Comparison of ENCODE assay signal across 30 mouse cellular contexts in the genomic region with DNA sequence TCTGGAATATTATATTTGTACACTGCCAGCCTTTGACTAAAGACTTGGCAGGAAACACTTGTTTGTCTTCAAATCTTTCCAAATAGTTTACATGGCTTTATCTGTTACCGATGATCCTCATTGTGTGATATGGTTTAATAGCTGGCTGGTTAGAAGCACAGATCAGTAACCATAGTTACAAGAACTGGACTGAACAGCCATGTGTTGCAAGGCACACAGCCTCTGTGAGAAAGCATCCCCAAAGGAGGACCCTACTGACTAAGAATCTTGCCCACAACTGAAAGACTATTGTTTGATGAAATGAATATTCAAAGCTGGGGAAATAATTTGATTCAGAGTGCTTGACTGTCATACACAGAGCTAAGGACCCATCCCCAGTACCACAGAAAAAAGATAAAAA.
A peak's percentile ranks its signal among the peaks of the same experiment; 100 is the strongest.
DNase-seq lines count a peak whose midpoint lies in the region; ATAC-seq and TF ChIP-seq lines count a peak whose summit lies in the region.
"Had no signal": no experiment of that assay in that cellular context is flagged by ENCODE, and none has a peak within 500 bp of the region (broad histone marks: within the 10 kb centered on the region; RNA-seq: fewer than 3 reads in every experiment).

No protein-coding gene starts in this region.

- no peak for TF ChIP-seq CTCF in brain, embryonic 14.5 days (IDR thresholded peaks at IDR 0.05; ENCODE audit: borderline replicate concordance, extremely low read depth, insufficient read depth, insufficient read length)

- no peaks in the 10 kb centered on the region for H3K9me3 ChIP-seq in forebrain, embryonic 13.5 days (replicated peaks)
- no peaks in the 10 kb centered on the region for H3K9me3 ChIP-seq in forebrain, embryonic 11.5 days (ENCODE audit: control insufficient read depth, low read length)
- H3K9me3 ChIP-seq in midbrain, embryonic 12.5 days = no peaks in the 10 kb centered on the region
- H3K9me3 ChIP-seq in midbrain, embryonic 10.5 days (replicated peaks) = no peaks in the 10 kb centered on the region
- no peaks in the 10 kb centered on the region for H3K9me3 ChIP-seq in hindbrain, embryonic 16.5 days (ENCODE audit: control insufficient read depth, low read length)
- H3K9me3 ChIP-seq in heart, embryonic 12.5 days (replicated peaks) = no peaks in the 10 kb centered on the region
- H3K9me3 ChIP-seq: embryonic facial prominence, embryonic 13.5 days; heart, embryonic 10.5 days; limb, embryonic 12.5 days; liver, embryonic 15.5 days had no signal

- no peak overlapping the region for H3K27ac ChIP-seq in forebrain, embryonic 13.5 days
- H3K27ac ChIP-seq in forebrain, embryonic 11.5 days (ENCODE audit: low read depth, low read length) = no peak overlapping the region
- H3K27ac ChIP-seq in midbrain, embryonic 12.5 days (replicated peaks) = no peak overlapping the region
- H3K27ac ChIP-seq in midbrain, embryonic 10.5 days (replicated peaks) = no peak overlapping the region
- no peak overlapping the region for H3K27ac ChIP-seq in hindbrain, embryonic 16.5 days (ENCODE audit: low read depth, low read length)
- no peak overlapping the region for H3K27ac ChIP-seq in heart, embryonic 12.5 days (ENCODE audit: poor library complexity, severe bottlenecking)
- H3K27ac ChIP-seq: embryonic facial prominence, embryonic 13.5 days; heart, embryonic 10.5 days; left cerebral cortex, adult 2 months; limb, embryonic 12.5 days; liver, embryonic 15.5 days; stomach, postnatal 0 days had no signal

- no peaks in the 10 kb centered on the region for H3K36me3 ChIP-seq in forebrain, embryonic 13.5 days (ENCODE audit: poor library complexity, severe bottlenecking)
- H3K36me3 ChIP-seq in forebrain, embryonic 11.5 days (ENCODE audit: control insufficient read depth, insufficient read depth, low read length) = no peaks in the 10 kb centered on the region
- no peaks in the 10 kb centered on the region for H3K36me3 ChIP-seq in midbrain, embryonic 12.5 days
- H3K36me3 ChIP-seq in midbrain, embryonic 10.5 days = no peaks in the 10 kb centered on the region
- H3K36me3 ChIP-seq in hindbrain, embryonic 16.5 days (ENCODE audit: control insufficient read depth, insufficient read depth, low read length) = no peaks in the 10 kb centered on the region
- no peaks in the 10 kb centered on the region for H3K36me3 ChIP-seq in heart, embryonic 12.5 days
- H3K36me3 ChIP-seq: embryonic facial prominence, embryonic 13.5 days; G1E; heart, embryonic 10.5 days; limb, embryonic 12.5 days; liver, embryonic 15.5 days had no signal

- H3K9ac ChIP-seq in forebrain, embryonic 13.5 days = no peak overlapping the region
- H3K9ac ChIP-seq in forebrain, embryonic 11.5 days (ENCODE audit: low read length) = no peak overlapping the region
- no peak overlapping the region for H3K9ac ChIP-seq in midbrain, embryonic 12.5 days (replicated peaks)
- no peak overlapping the region for H3K9ac ChIP-seq in hindbrain, embryonic 16.5 days (ENCODE audit: low read depth, low read length)
- no peak overlapping the region for H3K9ac ChIP-seq in heart, embryonic 12.5 days
- H3K9ac ChIP-seq: embryonic facial prominence, embryonic 13.5 days; limb, embryonic 12.5 days; liver, embryonic 15.5 days; lung, embryonic 14.5 days had no signal

- no peaks in the 10 kb centered on the region for H3K27me3 ChIP-seq in forebrain, embryonic 13.5 days
- H3K27me3 ChIP-seq in forebrain, embryonic 11.5 days (ENCODE audit: control insufficient read depth, insufficient read depth, low read length) = no peaks in the 10 kb centered on the region
- no peaks in the 10 kb centered on the region; the same call in 1 of the 2 replicates for H3K27me3 ChIP-seq in midbrain, embryonic 12.5 days
- peaks cover 6% of the 10 kb centered on the region; the same call in 1 of the 2 replicates for H3K27me3 ChIP-seq in midbrain, embryonic 10.5 days (ENCODE audit: low read depth, poor library complexity, severe bottlenecking)
- H3K27me3 ChIP-seq in hindbrain, embryonic 16.5 days (replicated peaks; ENCODE audit: control insufficient read depth, insufficient read depth, low read length) = no peaks in the 10 kb centered on the region
- no peaks in the 10 kb centered on the region for H3K27me3 ChIP-seq in heart, embryonic 12.5 days (replicated peaks)
- H3K27me3 ChIP-seq: embryonic facial prominence, embryonic 13.5 days; limb, embryonic 12.5 days; liver, embryonic 15.5 days; Patski had no signal

- 42% methylated on average over 1 of the region's 1 CpGs for WGBS in forebrain, embryonic 13.5 days
- WGBS in forebrain, embryonic 11.5 days = 68% methylated on average over 1 of the region's 1 CpGs
- 23% methylated on average over 1 of the region's 1 CpGs for WGBS in midbrain, embryonic 12.5 days
- WGBS in midbrain, embryonic 10.5 days = 48% methylated on average over 1 of the region's 1 CpGs
- 31% methylated on average over 1 of the region's 1 CpGs for WGBS in hindbrain, embryonic 16.5 days
- WGBS in heart, embryonic 12.5 days = 78% methylated on average over 1 of the region's 1 CpGs

- DNase-seq in forebrain, embryonic 11.5 days (ENCODE audit: low spot score) = no peak
- no peak for DNase-seq in midbrain, embryonic 10.5 days (ENCODE audit: low spot score)
- DNase-seq in brain, embryonic 14.5 days (ENCODE audit: low read depth) = peak; percentile 36
- DNase-seq in layer of hippocampus, adult 11-12 months (ENCODE audit: low spot score) = no peak
- DNase-seq: adrenal gland, postnatal 14 days; cerebellum, adult 11-12 months; cerebellum, adult 9-11 months; gastrocnemius, postnatal 14 days; heart, postnatal 36 days; kidney, adult 11 months; kidney, postnatal 14 days; lung, embryonic 14.5 days; lung, postnatal 14 days; right cerebral cortex, postnatal 4 days; thymus, adult 18-20 months; thymus, postnatal 25 days had no signal

- no peak overlapping the region for H3K4me2 ChIP-seq in forebrain, embryonic 13.5 days
- no peak overlapping the region for H3K4me2 ChIP-seq in forebrain, embryonic 11.5 days (ENCODE audit: low read depth, low read length, severe bottlenecking)
- no peak overlapping the region for H3K4me2 ChIP-seq in midbrain, embryonic 12.5 days (replicated peaks)
- H3K4me2 ChIP-seq in hindbrain, embryonic 16.5 days (ENCODE audit: low read length) = no peak overlapping the region
- no peak overlapping the region for H3K4me2 ChIP-seq in heart, embryonic 12.5 days
- H3K4me2 ChIP-seq: embryonic facial prominence, embryonic 13.5 days; limb, embryonic 12.5 days; liver, embryonic 15.5 days; lung, embryonic 14.5 days had no signal

- H3K4me1 ChIP-seq in forebrain, embryonic 13.5 days = no peaks in the 10 kb centered on the region
- no peaks in the 10 kb centered on the region for H3K4me1 ChIP-seq in forebrain, embryonic 11.5 days (replicated peaks; ENCODE audit: control insufficient read depth, insufficient read depth, low read length)
- H3K4me1 ChIP-seq in midbrain, embryonic 12.5 days = 0 out of 2 replicates have a peak, but pooled peaks cover 3% of the 10 kb centered on the region
- peaks cover 8% of the 10 kb centered on the region for H3K4me1 ChIP-seq in midbrain, embryonic 10.5 days
- no peaks in the 10 kb centered on the region for H3K4me1 ChIP-seq in hindbrain, embryonic 16.5 days (ENCODE audit: control insufficient read depth, insufficient read depth, low read depth, low read length)
- H3K4me1 ChIP-seq in heart, embryonic 12.5 days (replicated peaks) = no peaks in the 10 kb centered on the region
- H3K4me1 ChIP-seq: embryonic facial prominence, embryonic 13.5 days; heart, embryonic 10.5 days; limb, embryonic 12.5 days; liver, embryonic 15.5 days had no signal

- ATAC-seq in forebrain, embryonic 13.5 days = 0 out of 2 replicates have a peak, but pooled peaks have one; percentile 57
- no peak for ATAC-seq in forebrain, embryonic 11.5 days (replicated peaks; ENCODE audit: low FRiP score)
- ATAC-seq in midbrain, embryonic 12.5 days (ENCODE audit: low FRiP score, low read depth) = peak; percentile 87
- peak; percentile 79 for ATAC-seq in hindbrain, embryonic 16.5 days
- no peak for ATAC-seq in heart, embryonic 12.5 days (ENCODE audit: insufficient number of reproducible peaks, low FRiP score)
- ATAC-seq: inflammation-experienced regulatory T-cells, adult 6 months; Patski had no signal

- no peak overlapping the region for H3K4me3 ChIP-seq in forebrain, embryonic 13.5 days
- no peak overlapping the region for H3K4me3 ChIP-seq in forebrain, embryonic 11.5 days (ENCODE audit: low read depth, low read length)
- H3K4me3 ChIP-seq in midbrain, embryonic 12.5 days = no peak overlapping the region
- no peak overlapping the region for H3K4me3 ChIP-seq in midbrain, embryonic 10.5 days
- no peak overlapping the region for H3K4me3 ChIP-seq in hindbrain, embryonic 16.5 days (ENCODE audit: low read length)
- H3K4me3 ChIP-seq in heart, embryonic 12.5 days = no peak overlapping the region
- H3K4me3 ChIP-seq: embryonic facial prominence, embryonic 13.5 days; heart, embryonic 10.5 days; left cerebral cortex, adult 2 months; limb, embryonic 12.5 days; liver, embryonic 15.5 days; myocyte had no signal

- TF ChIP-seq POLR2A in brain, embryonic 14.5 days (IDR thresholded peaks at IDR 0.05; ENCODE audit: borderline replicate concordance, extremely low read depth, insufficient read depth, insufficient read length, poor library complexity, severe bottlenecking) = no peak

Comparison
In these comparisons a context has a peak if more than half of its experiments do, and no peak if none do; other contexts are left out.
1. ATAC-seq: peak in forebrain, embryonic 13.5 days (single experiment), midbrain, embryonic 12.5 days (single experiment) and hindbrain, embryonic 16.5 days (single experiment); none in forebrain, embryonic 11.5 days (single experiment) and heart, embryonic 12.5 days (single experiment).